Mouse (Mus musculus) frontal cortex, adult 2 months (tissue): Measurements from ENCODE around the gene Tha1. TPM values are rescaled to one million over a fixed set of nuclear protein-coding genes. Genes with fewer than 3 reads are reported as not detected.

Experiments
- DNase-seq, 2 experiments: peaks; one replicate each; pipeline ENCODE4 v3.0.0; 2022; ENCODE audit warnings: low spot score in 1 of 2; ENCODE audit errors: extremely low spot score in 1 of 2
- polyA plus RNA-seq: library from polyadenylated mRNA; depleted of rRNA; stranded (reverse); fragments of >200 nt; gene quantifications from 2 replicates; pipeline ENCODE4 v1.2.3, GENCODE M21; 2012; rRNA removed

Tha1 gene
- 9.0 and 9.1 TPM in 2 replicates for polyA plus RNA-seq

DNA sequence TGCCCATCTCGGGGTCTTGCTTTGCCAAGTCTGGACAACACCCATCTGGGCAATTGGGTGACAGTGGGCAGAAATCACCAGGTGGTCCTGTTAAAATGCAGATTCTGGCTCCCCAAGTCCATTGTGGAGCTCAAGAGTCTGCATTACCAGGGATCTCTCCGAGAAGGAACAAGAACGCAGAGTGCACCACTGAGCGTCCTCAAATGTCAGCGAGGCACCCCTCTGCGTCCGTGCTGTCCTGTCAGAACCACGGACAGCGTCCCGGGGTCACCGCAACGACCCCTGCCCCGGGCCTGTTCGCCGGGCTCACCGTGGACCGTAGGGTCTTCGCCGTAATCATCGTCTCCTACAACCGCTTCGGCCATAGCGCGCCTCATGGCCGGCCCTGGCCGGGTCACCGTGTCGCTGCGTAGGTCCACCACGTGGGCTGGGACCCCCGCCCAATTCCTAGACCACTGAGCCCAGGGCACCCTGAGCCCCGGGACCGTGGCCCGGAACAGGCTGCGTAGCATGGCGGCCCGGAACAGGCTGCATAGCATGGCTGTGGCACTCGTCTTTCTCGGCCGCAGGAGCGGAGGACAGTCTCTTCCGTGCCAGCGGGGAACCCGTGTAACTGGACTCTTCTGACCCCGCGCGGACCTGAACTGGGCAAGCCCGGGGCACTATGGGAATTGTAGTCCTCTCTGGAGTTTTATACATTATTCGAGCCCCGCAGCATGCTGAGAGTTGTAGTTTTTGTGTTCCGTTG, at the start of gene Tha1:
TSS of gene Tha1 (minus strand) at position 621 of the 748 bp plus-strand sequence.
- peak; percentile 72 to 90 for DNase-seq

DNA sequence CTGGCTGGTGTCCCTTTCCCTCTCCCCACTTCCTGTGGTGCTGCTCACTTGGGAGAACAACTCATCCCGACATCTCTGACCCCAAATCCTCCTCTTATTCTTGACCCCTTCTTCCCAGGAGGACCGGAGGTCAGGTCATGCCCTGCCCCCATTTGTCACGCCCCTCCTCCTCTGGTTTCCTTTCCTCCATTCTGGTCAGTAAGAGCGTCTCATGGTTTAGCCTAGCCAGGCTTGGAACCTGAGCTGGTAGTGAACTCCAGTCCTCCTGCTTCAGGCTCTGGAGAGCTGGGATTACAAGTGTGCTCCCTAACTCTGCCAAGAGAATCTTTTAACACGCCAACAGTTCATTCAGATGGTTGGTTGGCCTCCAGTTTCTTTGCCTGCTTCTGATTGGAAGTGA, 45.9 kb upstream of the Tha1 start:
- no peak for DNase-seq

DNA sequence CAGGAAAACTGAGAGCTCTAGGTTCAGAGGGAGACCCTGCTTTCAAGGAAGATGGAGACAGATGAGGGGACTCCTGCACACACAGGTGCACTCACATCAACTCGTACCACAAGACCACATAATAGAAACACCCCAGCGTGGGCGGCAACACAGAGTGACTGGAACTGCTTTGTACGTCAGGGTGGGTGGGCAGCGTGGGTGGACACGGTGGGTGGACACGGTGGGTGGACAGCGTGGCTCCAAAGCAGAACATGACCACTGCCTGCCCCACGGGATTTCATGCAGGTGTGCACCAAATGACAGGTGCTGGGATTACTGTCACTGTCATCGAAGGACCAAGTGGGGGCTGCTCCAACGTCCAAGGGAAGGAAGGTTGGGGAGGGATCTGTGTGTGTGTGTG, 45.3 kb upstream of the Tha1 start:
- no peak for DNase-seq

DNA sequence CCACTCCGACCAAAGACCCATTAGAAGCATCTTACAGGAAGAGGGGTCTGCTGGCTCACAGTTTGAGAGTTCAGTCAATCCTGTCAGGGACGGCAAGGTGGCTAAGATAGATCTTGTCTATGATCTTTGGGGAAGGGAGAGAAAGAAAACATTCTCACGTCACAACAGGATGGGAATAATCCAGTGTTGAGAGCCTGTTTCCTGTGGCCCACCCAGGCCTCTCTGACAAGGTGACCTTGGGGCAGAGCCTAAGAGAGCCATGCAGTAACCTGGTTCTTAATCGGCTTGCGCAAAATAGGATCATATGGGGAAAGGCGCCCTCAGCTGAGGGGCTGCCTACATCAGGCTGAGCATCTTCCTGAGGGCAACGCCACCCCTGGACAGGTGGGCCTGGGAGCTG, 42.6 kb upstream of the Tha1 start:
- no peak for DNase-seq

DNA sequence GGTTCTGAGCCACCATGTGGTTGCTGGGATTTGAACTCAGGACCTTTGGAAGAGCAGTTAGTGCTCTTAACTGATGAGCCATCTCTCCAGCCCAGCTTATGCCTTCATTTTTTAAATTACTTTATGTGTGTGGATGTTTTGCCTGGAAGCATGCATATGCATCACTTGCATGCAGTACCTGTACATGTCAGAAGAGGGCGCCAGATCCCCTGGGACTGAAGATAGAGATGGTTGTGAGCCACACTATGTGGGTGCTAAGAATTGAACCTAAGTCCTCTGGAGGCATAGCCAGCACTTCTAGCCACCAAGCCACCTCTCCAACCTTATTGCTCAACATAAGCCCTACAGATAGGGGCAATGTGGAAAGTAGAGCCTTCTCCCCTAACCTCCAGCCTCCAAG, 42.1 kb upstream of the Tha1 start:
- DNase-seq, result no peak

DNA sequence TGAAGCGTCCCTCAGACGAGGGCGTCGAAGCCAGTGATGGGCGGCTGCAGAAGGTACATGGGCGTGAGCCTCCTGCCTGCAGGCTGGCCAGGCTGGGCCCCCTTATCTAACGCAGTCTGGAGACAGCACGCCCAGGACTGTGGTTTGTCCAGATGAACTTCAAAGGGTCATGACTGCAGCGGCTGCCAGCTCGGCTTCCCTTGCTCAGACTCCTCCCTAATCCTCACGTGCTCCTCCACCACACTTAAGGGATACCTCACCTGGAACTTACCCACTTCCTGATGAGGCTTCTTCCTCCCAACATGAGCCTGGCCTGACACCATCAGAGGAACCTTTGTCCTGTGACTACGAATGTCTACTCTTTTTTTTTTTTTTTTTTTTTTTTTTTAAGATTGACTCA, 41.2 kb upstream of the Tha1 start:
- no peak for DNase-seq

DNA sequence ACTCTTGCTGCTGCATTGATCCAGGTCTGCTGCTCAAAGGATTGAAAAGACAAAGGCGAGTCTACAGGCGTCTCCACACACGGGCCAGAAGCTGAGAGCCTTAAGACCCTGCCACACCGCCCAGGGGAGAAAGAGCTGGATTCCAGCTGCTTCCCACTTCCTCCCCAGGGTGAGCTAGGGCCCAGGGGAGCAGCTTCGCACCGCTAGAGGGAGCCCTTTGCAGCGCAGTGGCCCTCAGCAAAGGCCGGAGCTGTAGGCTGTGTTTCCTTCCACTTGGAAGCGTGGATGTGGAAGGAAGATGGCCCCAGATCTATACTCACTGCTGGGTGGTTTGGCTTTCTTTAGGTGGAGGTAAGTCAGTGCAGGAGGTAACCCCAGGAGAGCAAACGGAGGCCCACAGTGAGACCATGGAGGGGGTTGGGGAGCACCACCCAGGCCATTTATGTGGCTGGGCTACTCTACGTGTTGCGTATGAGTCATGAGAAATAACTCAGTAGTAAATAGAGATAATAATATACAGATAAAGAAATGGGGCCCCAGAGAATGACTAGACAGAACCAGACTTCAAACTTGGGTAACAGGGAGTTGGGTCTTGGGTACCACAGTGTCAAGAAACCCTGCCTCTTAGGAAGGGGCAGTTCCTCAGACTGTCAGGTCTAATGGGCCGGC, 39.5 kb upstream of the Tha1 start:
- DNase-seq, result peak in 1 of 2 experiments; percentile 88

DNA sequence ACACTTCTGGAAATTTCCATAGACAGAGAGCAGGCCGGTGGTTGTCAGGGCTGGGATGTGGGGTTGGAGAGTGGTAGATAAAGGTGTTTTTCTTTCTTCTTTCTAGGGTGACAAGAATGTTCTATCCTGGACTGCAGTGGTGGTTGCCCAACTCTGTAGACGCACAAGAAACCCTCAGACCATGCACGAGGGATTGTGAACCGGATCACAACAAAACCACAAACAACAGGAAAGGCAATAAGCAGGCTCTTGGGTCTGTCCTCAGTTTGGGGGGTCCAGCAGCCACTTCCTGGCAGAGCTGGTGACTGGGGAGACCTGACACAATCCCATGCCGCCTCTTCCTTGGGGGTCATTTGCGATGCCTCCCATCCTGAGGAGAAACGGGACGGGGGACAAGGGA, 36.1 kb upstream of the Tha1 start:
- DNase-seq, result no peak

DNA sequence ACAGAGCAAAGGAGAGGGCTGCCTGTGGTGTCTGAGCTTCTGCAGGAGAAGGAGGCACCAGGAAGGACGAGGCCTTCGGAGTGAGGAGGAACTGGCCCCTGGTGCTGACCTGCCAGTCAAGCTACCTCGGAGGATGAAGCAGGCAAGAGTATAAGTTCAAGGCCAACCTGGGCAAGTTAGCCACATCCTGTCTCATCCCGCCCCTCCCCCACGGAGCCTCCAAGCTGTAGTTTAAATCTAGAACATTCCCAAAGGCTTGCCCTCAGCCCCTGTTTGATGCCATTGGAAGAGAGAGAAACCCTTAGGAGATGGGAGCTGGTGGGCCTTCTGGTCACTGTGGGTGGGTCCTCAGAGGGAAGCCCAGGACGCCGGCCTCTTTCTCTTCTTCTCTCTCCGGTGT, 31.2 kb upstream of the Tha1 start:
- no peak for DNase-seq

DNA sequence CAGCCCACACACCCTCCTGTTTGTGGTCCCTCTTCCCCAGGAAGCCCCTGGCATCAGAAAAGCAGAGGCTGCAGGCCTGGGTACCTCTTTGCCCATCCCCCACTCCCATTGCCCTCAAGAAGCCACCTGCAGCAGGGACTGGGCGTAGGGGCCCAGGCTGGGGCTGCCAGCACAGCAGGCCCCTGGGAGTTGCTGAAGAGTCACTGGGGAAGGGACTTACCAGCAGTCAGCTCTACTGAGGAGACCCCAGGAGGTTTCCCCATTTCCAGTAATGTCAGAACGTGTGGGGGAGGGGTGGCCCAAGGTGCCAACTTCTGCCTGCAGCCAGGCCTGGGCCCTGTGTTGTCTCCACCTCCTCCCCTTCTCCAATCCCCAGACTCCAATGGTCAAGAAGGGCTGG, 29.0 kb upstream of the Tha1 start:
- DNase-seq, result no peak

DNA sequence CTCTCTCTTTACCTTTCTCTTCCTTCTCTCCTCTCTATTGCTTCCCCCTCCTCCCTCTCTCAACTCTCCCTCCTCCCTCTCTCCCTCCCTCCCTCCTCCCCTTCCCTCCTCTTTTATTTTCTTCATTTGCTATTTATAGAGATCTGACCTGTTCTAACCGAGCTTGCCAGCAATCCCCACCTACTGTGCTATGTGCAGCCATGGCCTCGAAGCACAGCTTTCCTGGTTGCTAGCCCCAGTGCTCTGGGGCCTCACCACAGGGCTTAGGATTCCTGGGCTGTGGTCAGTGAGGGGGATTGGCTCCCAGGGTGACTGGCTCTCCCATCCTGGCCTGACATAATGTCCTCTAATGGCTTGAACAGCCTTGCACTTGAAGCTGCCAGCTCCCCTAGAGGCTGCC, 23.3 kb upstream of the Tha1 start:
- DNase-seq, result no peak

DNA sequence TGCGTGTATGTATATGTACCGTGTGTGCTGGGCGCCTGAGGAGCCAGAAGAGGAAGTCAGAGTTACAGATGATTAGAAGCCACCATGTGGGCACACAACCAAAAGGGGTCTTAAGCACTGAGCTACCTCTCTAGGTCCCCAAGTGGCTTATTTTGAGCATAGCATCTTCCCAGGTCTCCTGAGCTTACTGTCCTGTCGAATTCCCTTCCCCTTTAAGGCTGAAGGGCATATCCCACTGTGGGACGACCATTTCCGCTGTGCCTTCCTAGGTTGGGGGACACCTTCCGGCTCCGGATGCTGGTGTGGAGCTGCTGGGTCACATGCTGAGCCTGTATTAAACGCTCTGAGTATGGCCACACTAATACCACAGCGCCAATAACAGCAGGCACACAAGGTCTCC, 21.4 kb upstream of the Tha1 start:
- no peak for DNase-seq

DNA sequence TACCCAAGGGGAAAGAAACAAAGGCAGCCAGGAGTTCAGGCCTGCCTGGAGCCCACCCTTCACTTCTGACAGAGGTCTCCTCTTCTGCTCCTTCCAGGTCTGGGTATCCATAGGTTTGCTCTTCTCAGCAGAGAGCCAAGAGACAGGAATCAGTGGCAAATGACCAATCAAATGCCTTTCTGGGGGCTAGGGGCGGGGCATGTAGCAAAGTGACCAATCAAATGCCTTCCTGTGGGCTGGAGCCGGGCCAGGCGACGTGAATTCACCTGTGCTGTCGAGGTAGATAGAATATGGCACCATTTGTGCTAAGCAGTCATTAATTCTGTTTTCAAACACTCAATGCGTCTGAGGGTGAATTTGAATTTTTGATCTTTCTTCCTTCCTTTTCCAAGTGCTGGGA, 18.9 kb upstream of the Tha1 start:
- DNase-seq, result no peak

DNA sequence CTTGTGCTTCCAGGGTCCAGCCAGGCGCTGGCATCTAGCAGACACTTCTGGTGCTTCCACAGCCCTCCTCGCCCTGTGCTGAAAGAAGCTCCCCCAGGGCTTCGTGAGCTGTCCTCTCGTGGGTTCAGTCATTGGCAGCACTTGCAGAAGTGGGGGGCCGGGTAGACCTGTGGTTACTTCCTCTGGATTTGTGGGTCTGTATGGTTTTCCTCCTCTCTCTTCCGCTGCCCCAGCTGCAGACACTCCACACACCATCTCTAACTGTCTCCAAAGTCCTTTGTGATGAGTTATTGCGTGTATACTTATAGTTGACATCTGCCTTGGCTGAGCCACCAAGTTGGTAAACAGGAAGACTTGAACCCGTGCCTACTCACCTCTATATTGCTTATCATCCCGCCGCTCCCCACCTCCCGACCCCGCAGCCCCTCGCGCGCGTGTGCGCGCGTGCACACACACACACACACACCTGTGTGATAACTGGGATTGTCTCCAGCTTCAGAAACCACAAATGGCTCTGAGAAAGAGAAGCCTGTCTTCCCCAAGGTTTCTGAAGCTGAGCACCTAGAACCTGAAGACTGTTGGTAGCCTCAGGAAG, 18.4 kb upstream of the Tha1 start:
- no peak for DNase-seq

DNA sequence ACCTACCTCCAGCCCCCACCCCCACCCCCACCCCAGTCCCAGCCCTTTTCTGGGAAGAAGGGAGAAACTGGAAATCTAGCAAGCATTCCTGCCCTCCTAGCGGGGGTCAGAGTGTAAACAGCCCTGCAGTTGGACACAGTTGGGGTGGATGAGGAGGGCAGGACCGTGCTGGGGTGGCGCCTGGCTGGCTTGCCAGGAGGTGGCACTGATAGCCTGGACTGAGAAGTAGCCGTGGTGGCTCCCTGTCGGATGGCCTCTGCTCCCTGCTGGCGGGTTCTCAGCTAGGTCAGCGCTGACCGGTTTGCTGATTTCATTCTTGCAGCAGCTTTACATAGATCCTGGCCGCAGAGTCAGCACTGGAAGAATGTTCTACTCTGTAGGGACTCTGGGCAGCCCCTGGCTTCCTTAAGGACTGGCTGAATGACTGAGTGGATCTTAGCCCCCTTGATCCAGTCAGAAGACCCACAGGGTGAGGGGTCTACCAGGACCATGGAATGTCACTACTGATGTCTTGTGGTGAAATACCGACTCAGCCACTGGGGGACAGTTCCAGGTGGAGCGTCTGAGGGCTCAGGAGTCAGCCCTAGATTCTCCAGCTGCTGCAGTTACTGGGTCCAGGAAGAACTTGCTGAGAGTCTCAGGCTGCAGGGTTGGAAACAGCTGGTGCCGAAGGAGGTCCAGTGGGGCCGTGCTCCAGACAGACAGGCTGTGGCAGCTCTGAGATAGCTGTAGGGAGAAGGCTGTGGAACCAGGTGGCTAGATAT, 17.4 kb upstream of the Tha1 start:
- DNase-seq, result no peak

DNA sequence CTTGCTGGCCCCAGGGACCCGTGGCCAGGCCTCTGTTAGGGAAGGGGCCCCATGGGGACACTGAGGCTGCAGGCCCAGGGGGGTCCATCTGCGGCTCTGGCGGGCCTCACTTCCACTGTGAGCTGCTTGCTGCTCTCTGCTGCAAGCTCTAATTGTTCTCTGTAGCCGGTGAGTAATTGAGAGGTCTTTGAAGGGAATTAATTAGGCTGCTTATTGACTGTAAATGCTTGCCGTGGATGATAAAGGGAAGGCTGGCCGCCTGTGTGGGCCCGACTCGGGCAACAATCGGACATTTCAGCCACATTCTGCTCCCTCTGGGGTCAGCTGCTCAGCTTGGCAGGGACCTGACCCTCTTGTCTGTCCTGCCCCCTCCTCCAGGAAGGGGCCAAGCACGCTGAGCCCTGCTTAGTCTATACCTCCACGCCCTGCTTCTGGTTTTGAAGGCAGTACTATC, 16.6 kb upstream of the Tha1 start:
- DNase-seq, result no peak

DNA sequence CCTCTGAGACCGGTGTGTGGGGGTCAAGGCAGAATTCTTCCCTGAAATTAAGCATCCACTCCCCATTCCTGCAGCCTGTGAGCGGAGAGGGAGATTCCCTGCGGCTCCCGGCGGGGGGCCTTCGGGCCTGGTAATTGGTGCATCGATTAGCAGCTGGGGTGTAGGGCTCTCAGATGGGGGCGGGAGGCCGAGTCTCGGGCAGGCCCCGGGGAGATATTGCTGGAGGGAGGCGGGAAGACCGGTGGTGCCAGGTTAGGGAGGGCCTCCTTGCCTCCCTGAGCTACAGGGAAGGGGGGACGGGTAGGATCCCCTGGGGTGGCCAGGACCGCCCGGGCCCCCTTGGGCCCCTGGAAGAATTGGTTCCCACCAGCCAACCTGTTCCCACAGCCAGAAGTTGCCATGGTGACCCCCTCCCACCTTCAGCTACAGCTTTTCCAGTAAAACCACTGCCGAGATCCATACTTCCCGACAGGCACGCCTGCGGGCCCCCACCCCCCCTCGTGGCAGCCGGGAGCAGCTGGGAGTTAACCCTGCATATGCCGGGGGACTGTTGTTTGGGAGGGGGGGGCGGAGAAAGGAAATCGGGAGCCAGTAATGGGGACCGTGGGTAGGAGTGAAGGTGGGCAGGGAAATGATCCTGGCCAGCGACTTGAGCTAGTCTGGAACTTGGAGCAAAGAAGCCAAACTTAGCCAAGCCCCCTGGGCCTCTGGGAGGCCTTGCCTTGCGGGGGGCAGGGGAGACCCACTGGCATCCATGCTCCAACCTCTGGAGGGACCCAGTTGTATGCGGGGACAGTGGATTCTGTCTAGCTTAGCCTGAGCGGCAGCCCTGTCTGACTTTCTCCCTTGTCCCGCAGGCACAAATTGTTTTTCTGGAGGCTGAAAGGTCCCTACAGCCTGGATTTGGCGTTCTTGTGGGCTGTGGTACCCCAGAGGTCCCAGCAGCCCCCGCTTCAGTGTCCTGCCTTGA, 15.9 kb upstream of the Tha1 start:
- DNase-seq, result peak in 1 of 2 experiments; percentile 50

DNA sequence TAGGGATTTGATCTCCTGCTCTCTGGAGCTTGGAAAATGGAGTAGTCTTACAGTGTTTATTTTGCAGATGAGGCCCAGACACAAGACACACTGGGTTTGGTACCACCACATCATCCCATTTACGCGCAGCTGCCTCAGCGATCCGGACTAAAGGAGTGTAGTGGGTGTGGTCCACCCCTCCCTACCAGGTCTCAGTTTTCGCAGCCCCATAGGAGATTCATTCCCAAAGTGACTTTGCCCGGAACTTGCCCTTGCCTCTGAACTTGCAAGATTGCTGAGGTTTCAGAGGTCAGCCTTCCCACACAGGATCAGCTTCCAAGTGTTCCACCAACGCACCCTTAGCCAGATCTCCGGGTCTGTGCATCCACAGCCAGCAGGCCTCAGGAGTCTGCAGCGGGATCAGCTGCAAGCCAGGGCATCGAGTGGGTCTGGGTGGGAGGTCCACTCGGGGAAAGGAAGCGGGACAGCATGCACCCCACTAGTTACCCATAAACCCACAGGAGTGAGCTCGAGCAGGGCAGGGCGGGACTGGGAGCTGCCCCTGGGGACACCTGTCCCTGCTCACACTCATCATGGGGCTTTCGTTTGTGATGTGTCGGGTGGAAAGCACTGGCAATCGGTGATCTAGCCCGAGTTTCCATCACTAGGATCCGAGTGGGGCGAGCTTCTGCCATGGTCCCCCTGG, 15.0 kb upstream of the Tha1 start:
- no peak for DNase-seq

DNA sequence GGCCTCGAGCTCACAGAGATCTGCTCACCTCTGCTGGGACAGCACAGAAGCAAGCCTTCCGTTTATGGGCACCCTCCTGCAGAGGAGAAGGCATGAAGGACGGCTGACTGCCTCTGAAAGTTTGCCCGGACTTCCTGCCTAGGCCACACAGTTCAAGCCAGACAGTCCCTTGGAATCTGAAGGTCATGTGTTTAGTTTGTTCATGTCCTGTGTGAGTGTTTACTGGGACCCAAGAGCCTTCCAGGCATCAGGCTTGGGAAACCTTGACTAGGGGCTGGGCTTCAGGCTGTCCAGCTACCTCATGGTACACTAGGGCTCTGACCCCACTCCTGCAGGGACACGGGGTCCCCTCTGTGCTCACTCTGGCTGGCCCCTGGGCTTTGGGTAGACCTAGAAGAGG, 12.7 kb upstream of the Tha1 start:
- DNase-seq, result no peak
